Mouse (Mus musculus) urinary bladder, postnatal 14 days (tissue): ENCODE data around the gene Bmf.

Source experiments
- DNase-seq: peaks from one replicate; pipeline ENCODE4 v3.0.0; 2021; ENCODE audit warnings: low spot score

The Bmf gene

DNA sequence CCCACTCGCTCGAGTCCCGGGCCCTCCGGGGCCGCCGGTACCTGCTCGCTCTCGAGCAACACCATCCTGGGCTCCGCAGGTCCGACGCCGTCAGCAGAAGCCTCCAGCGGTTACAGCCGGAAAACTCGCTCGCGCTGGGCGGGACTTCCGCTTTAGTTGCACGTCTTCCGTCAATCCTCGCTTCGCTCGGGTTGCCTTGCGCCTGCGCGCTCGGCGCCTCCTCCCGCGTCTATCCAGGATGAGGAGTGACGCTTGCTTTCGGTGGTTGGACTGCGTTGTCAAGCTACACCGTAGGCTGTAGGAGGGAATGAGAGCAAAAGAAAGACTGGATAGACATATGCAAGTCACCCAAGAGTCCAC, 70.0 kb downstream of the Bmf start, which contains the start of gene Srp14:
Srp14 (minus strand) TSS at position 162 of the 360 bp plus-strand sequence.
- peak; percentile 94 for DNase-seq

- no peak for DNase-seq
Measured at GRCm38 (mm10) chr2:118478833-118479549, 70.5 kb downstream of the Bmf start.
